Mouse (Mus musculus) erythroblast, embryonic 14.5 days (primary cell): ENCODE measurements around the gene Ppp1r14b.

Experiments used
- GATA1 ChIP-seq: IDR thresholded peaks from 2 replicates; pipeline ENCODE4 v1.6.1; 2012; ENCODE audit warnings: low read length, inconsistent platforms, mixed read lengths
- TAL1 ChIP-seq: IDR thresholded peaks from 3 replicates; pipeline ENCODE4 v1.6.1; 2012; ENCODE audit warnings: low read length, inconsistent platforms, mixed read lengths

DNA sequence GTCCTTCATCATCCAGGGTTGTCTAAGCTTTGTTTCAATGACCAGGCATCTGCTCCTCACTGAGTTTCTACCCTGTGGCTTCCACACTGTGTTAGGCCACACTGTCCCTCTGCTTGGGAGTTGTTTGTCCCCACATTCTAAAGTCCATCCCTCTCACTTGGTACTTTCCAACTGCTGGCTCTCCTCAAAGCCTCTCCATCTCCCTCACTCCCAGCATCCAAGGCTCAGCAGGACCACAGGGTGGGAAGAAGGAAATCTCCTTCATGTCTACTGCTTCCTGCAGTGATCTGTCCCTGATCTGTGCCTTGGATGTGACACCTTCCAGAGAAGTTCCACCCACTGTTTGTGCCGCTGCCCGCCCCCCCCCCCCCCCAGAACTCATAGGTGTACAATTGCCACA, 43.8 kb upstream of the Ppp1r14b start:
- TF ChIP-seq GATA1 (no peak), TAL1 (no peak)
